Mouse (Mus musculus) kidney, embryonic 16.5 days (tissue): ENCODE measurements around the gene Rnf26. TPM values are rescaled to one million over a fixed set of nuclear protein-coding genes. Genes with fewer than 3 reads are reported as not detected.

Experiments
- ATAC-seq: fragments of 200-750 bp; cut with Nextera tagmentation; 2 replicates; pipeline ENCODE4 v1.8.0; 2017; ENCODE audit warnings: moderate TSS enrichment; ENCODE audit not compliant: low FRiP score, low TSS enrichment
- H3K27ac ChIP-seq: fragments of 300-500 bp; sonication (generic); 2 replicates; pipeline ENCODE4 v1.5.1; 2014; ENCODE audit warnings: low read length
- H3K27me3 ChIP-seq: fragments of 300-500 bp; sonication (generic); 2 replicates; pipeline ENCODE4 v1.6.1; 2014; ENCODE audit warnings: low read length, control low read depth, mixed read lengths; ENCODE audit not compliant: insufficient read depth
- H3K36me3 ChIP-seq: fragments of 300-500 bp; sonication (generic); 2 replicates; pipeline ENCODE4 v1.6.1; 2014; ENCODE audit warnings: low read length, control low read depth, mixed read lengths; ENCODE audit not compliant: insufficient read depth
- H3K4me1 ChIP-seq: fragments of 300-500 bp; sonication (generic); 2 replicates; pipeline ENCODE4 v1.6.1; 2014; ENCODE audit warnings: low read length, control low read depth, mixed read lengths; ENCODE audit not compliant: insufficient read depth
- H3K4me2 ChIP-seq: fragments of 300-500 bp; sonication (generic); replicated peaks from 2 replicates; pipeline ENCODE4 v1.6.1; 2014; ENCODE audit warnings: low read depth, low read length
- H3K4me3 ChIP-seq: fragments of 300-500 bp; sonication (generic); 2 replicates; pipeline ENCODE4 v1.5.1; 2014; ENCODE audit warnings: mild to moderate bottlenecking, low read length
- H3K9ac ChIP-seq: fragments of 300-500 bp; sonication (generic); replicated peaks from 2 replicates; pipeline ENCODE4 v1.6.1; 2014; ENCODE audit warnings: low read length
- H3K9me3 ChIP-seq: fragments of 300-500 bp; sonication (generic); 2 replicates; pipeline ENCODE4 v1.6.1; 2016; ENCODE audit warnings: low read length, control low read depth
- WGBS: fragments of 180-500 bp; shearing (Covaris S2); extraction: QIAGEN DNeasy Blood & Tissue Kit; methylation state at CpG from one replicate; pipeline ENCODE4 v1.1.7; 2014; 5-methylcytosine and 5-hydroxymethylcytosine counted together
- polyA plus RNA-seq: library from polyadenylated mRNA; unstranded; fragments of >200 nt; fragmentation: Nextera tagmentation; extraction: Ambion mirVana; gene quantifications from 2 replicates; pipeline ENCODE4 v1.2.1, GENCODE M21; 2015

Gene Rnf26
- polyA plus RNA-seq, 1 experiment from 2014 or later: 75.0 TPM

DNA sequence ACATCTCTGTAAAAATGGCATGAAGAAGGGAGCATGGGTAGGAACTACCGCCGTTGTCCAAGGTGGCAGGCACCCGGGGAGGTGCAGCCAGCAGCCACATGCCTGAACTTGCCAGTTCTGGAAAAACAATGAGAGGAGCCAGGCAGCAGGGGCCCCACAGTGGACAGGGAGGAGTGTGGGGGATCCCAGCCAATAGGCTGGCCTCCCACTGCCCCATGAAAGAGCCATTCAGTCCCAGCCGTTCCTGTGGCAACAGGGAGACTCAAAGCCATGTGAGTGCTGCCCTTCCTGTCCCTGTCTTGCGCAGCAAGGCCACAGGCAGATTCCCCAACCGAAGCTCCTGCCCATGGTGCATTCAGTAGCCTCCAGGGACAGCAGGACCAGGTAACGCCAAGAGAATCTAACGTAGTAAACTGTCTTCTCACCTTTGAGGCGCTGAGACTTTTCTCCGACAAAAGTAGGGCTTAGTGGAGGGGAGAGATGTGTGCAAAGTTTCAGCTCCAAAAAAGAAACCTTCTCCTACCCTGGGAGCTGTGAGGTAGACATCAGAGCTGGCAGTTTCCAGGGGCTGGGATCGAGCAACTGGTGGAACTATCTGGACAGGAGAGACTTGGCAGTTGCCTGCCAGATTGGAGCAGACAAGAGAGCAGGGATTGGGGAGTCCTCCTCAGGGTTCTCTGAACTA, 41.3 kb downstream of the Rnf26 start:
- H3K9me3 ChIP-seq: no peaks in the 10 kb centered on the region
- no peak overlapping the region for H3K4me3 ChIP-seq
- peak overlapping the region; percentile 27; the same call in 1 of the 2 replicates for H3K9ac ChIP-seq
- H3K4me1 ChIP-seq: peaks cover 46% of the 10 kb centered on the region
- no peak for ATAC-seq
- H3K27me3 ChIP-seq: no peaks in the 10 kb centered on the region
- H3K27ac ChIP-seq: no peak overlapping the region; the same call in 1 of the 2 replicates
- no peaks in the 10 kb centered on the region for H3K36me3 ChIP-seq
- WGBS: 25% methylated on average over 11 of the region's 11 CpGs
- 0 out of 2 replicates have a peak overlapping the region, but pooled peaks have one; percentile 3 for H3K4me2 ChIP-seq

- no peaks in the 10 kb centered on the region for H3K9me3 ChIP-seq
- WGBS: 25% methylated on average over 8 of the region's 8 CpGs
- H3K36me3 ChIP-seq: no peaks in the 10 kb centered on the region
- H3K27ac ChIP-seq: no peak overlapping the region
- no peak overlapping the region for H3K4me2 ChIP-seq
- peaks cover 39% of the 10 kb centered on the region for H3K4me1 ChIP-seq
- ATAC-seq: no peak
- H3K4me3 ChIP-seq: no peak overlapping the region
- H3K9ac ChIP-seq: 0 out of 2 replicates have a peak overlapping the region, but pooled peaks have one; percentile 5
- H3K27me3 ChIP-seq: no peaks in the 10 kb centered on the region
These were observed 42.5 kb downstream of the Rnf26 start for GRCm38 (mm10) chr9:44070844-44071231.

GRCm38 (mm10) chr9:44070113-44070843, 43.0 kb downstream of the Rnf26 start:
- Histone ChIP-seq H3K27ac (no peak overlapping the region), H3K4me1 (peaks cover 35% of the 10 kb centered on the region), H3K9ac (no peak overlapping the region)

GRCm38 (mm10) chr9:44069252-44069651, 44.1 kb downstream of the Rnf26 start:
- Histone ChIP-seq H3K27ac (no peak overlapping the region), H3K27me3 (no peaks in the 10 kb centered on the region), H3K9ac (no peak overlapping the region), H3K36me3 (no peaks in the 10 kb centered on the region), H3K4me3 (no peak overlapping the region), H3K4me2 (no peak overlapping the region), H3K4me1 (peaks cover 31% of the 10 kb centered on the region), H3K9me3 (no peaks in the 10 kb centered on the region)
- ATAC-seq: no peak
- WGBS: 14% methylated on average over 7 of the region's 7 CpGs

More at GRCm38 (mm10) chr9:44070113-44070843, 43.0 kb downstream of the Rnf26 start:
- Histone ChIP-seq H3K36me3 (no peaks in the 10 kb centered on the region), H3K4me3 (no peak overlapping the region), H3K4me2 (no peak overlapping the region), H3K27me3 (no peaks in the 10 kb centered on the region), H3K9me3 (no peaks in the 10 kb centered on the region)
- ATAC-seq: no peak
- WGBS: 57% methylated on average over 14 of the region's 14 CpGs

- no peaks in the 10 kb centered on the region for H3K9me3 ChIP-seq
- H3K27me3 ChIP-seq: no peaks in the 10 kb centered on the region
- H3K36me3 ChIP-seq: no peaks in the 10 kb centered on the region
- H3K9ac ChIP-seq: no peak overlapping the region
- no peak for ATAC-seq
- H3K27ac ChIP-seq: no peak overlapping the region
- no peak overlapping the region for H3K4me3 ChIP-seq
- peaks cover 31% of the 10 kb centered on the region for H3K4me1 ChIP-seq
- WGBS: 73% methylated on average over 6 of the region's 6 CpGs
- peak overlapping the region; percentile 79; the same call in 1 of the 2 replicates for H3K4me2 ChIP-seq
These were observed 45.4 kb downstream of the Rnf26 start for GRCm38 (mm10) chr9:44067960-44068330.

DNA sequence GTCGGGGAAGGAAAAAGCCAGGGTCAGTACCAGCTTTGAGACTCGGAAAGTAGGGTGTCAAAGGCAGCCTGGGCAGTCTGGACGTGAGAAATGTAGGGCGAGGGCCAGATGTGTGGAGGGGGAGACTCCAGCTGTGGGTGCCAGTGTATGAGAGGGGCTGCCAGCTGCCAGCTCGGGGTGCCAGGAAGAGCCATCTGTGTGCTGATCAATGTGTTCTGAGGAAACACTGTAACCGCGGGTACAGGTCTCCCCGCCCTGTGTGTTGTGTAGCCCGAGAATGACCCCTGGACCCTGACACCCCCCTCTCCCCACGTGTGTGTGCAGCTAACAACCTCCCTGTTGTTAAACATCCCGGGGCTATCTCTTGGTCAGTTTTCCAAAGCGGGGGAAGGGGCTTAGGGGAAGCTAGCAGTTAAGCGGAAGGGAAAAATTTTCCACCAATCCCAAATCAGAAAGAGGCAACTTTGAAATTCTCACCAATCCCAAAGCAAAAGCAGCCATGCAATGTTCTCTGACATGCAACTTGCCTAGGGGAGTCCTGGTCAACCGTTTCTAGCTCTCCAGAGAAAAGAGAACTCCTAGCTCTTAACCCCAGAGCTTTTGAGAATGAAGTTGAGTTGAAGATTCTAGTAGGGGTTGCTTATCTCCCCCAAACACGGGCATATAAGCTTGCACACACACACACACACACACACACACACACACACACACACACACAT, 45.9 kb downstream of the Rnf26 start:
- H3K4me2 ChIP-seq: peak overlapping the region; percentile 79
- no peak overlapping the region for H3K27ac ChIP-seq
- no peaks in the 10 kb centered on the region for H3K36me3 ChIP-seq
- 5% methylated on average over 15 of the region's 15 CpGs for WGBS
- no peaks in the 10 kb centered on the region for H3K27me3 ChIP-seq
- H3K4me1 ChIP-seq: peaks cover 29% of the 10 kb centered on the region
- peak; percentile 36 for ATAC-seq
- peak overlapping the region; percentile 50 for H3K4me3 ChIP-seq
- H3K9ac ChIP-seq: peak overlapping the region; percentile 67
- no peaks in the 10 kb centered on the region for H3K9me3 ChIP-seq

DNA sequence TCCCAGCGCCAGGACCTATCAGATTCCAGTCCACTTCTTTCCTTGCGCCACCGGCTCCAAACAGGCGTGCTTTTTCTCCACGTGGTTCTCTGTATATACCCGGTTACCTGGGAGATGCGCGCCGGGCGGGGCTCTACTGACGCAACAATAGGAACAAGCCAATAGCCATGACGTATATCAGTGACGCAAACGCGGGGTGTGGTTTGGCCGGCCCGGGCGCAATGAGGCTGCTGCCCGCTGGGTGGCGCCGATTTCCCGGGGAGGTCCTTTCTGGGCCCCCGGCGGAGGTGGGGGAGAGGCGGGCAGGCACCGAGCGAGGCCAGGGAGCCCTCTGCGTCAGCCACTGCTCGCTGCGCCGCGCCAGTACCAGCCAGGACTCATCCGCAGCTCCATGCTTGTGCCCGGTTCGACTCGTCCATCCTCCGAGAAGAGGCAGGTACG, 46.5 kb downstream of the Rnf26 start, which contains the start of gene Usp2:
Usp2 (plus strand) TSS at position 237 of the 441 bp plus-strand sequence.
- H3K9me3 ChIP-seq: no peaks in the 10 kb centered on the region
- H3K36me3 ChIP-seq: no peaks in the 10 kb centered on the region
- no peaks in the 10 kb centered on the region for H3K27me3 ChIP-seq
- peak within 1 kb of the TSS; percentile 67 for H3K9ac ChIP-seq
- H3K27ac ChIP-seq: no peak within 1 kb of the TSS
- 0% methylated on average over 37 of the region's 38 CpGs for WGBS
- peak within 1 kb of the TSS; percentile 50 for H3K4me3 ChIP-seq
- peak; percentile 96 for ATAC-seq
- H3K4me2 ChIP-seq: peak within 1 kb of the TSS; percentile 79
- H3K4me1 ChIP-seq: peaks cover 23% of the 10 kb centered on the region

GRCm38 (mm10) chr9:44065177-44065576, 48.1 kb downstream of the Rnf26 start:
- H3K27ac ChIP-seq: no peak overlapping the region
- H3K9me3 ChIP-seq: no peaks in the 10 kb centered on the region
- H3K4me1 ChIP-seq: peaks cover 9% of the 10 kb centered on the region
- whole genome bisulfite sequencing: 52% methylated on average over 1 of the region's 1 CpGs
- no peaks in the 10 kb centered on the region for H3K36me3 ChIP-seq
- H3K4me2 ChIP-seq: no peak overlapping the region
- H3K27me3 ChIP-seq: no peaks in the 10 kb centered on the region
- no peak for ATAC-seq
- H3K9ac ChIP-seq: no peak overlapping the region
- no peak overlapping the region for H3K4me3 ChIP-seq

DNA sequence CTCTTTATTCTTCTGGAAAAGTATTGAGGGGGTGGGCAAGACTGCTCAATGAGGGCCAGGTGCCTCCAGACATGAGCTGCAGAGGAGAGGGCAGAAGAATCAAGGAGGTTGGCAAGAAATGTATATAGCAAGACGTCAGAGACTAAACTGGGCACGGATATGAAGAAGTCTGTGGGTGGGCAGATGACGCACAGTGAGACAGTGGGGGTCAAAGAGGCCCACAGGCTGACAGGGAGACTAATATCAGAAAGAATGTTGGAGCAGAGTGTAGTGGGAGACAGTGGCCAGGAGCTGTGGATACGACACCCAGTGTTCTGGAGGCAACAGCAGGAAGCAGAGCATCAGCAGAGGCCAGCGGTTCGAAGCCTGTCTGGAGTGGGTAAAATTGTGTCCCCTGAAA, 54.7 kb downstream of the Rnf26 start:
- no peak overlapping the region for H3K27ac ChIP-seq
- WGBS: 80% methylated on average over 6 of the region's 6 CpGs
- no peak overlapping the region for H3K9ac ChIP-seq
- H3K9me3 ChIP-seq: no peaks in the 10 kb centered on the region; the same call in 1 of the 2 replicates
- no peak overlapping the region for H3K4me3 ChIP-seq
- no peaks in the 10 kb centered on the region for H3K27me3 ChIP-seq
- H3K4me2 ChIP-seq: no peak overlapping the region
- H3K36me3 ChIP-seq: no peaks in the 10 kb centered on the region
- ATAC-seq: no peak
- H3K4me1 ChIP-seq: no peaks in the 10 kb centered on the region
